Mouse (Mus musculus): ENCODE results near the gene Has1.
"Not testable (repeated sequence)": the region's sequence is repeated elsewhere in the genome, so short reads cannot be mapped to it uniquely, and the experiment has no call there.

Has1 gene

DNA sequence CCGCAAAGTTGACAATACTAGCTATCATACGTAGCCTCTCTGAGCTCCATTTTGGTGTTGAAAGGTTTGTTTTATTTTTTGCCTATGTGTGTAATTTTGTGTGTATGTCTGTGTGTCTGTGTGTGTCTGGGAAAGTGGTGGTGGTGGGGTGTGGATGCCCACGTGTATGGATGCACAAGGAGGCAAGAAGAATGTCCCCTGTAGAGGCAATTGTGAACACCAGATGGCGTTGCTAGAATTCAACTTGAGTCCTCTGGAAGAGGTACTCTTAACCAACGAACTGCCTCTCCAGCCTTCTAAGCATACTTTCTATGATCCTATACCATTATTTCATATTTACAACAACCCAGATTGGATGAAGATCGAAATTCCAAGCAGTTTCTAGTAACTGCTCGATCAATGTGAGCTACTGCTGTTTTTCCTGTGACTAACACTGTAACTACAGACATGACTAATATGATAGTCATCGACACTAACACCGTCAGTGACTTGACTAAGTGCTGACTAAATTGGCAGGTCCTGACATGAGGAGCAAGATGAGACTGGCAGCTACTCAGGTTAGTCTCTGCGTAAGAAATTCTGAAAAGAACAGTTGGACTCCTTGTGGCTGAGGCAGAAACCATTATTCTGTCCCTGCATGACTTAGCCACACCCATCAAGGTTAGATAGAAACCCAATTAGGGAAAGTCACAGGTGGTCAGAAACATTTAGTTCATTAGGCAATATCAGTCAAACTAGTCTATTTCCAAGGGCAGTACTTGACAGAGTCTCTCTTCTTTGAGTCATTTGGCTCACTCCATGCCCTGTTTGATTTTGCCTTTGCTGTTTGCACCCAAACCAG lies 9.6 kb downstream of the Has1 start:
- DNase-seq (ENCODE audit: extremely low read depth, low read depth, low spot score), result no peak

DNA sequence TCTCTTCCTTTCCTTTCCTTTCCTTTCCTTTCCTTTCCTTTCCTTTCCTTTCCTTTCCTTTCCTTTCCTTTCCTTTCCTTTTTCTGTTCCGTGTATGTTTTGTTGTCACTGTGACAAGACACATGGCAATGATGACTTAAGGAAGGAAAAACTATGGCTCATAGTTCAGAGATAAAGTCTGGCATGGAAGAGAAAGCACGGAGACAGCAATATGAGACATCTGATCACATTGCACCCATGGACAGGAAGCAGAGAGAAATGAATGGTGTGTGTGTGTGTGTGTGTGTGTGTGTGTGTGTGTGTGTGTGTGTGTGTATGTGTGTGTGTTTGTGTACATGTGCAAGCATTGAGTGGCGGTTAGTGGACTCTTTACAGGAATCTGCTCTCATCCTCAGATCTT lies 10.4 kb downstream of the Has1 start:
- DNase-seq (ENCODE audit: extremely low read depth, low read depth, low spot score), result not testable (repeated sequence)

GRCm38 (mm10) chr17:17843534-17844261 lies 11.3 kb downstream of the Has1 start:
- no peak for DNase-seq (ENCODE audit: extremely low read depth, low read depth, low spot score)

- no peak for DNase-seq (ENCODE audit: extremely low read depth, low read depth, low spot score)
Measured at GRCm38 (mm10) chr17:17840796-17841195, 14.2 kb downstream of the Has1 start.

- no peak for DNase-seq (ENCODE audit: extremely low read depth, low read depth, low spot score)
Measured at GRCm38 (mm10) chr17:17839276-17839675, 15.7 kb downstream of the Has1 start.

GRCm38 (mm10) chr17:17837919-17838701 lies 16.9 kb downstream of the Has1 start:
- peak; percentile 40 for DNase-seq (ENCODE audit: extremely low read depth, low read depth, low spot score)

DNA sequence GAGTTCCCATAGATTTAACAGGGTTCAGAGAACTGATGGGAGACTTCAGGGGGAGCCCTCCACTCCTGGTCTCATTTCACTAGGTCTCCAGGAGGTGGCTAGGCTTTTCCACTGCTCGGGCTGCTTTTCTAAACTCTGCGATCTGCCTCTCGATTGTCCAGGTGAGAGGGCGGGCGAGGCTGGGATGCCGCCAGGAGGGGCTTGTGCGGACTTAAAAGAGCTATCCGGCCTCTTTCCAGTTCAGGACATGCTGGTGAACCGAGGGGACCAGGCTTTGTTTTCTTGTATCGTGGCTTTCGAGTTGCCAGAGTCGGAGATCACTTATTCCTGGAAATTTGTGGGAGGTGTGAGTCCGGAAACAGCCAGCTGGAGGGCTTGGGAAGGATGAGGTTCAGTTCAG lies 17.6 kb downstream of the Has1 start:
- no peak for DNase-seq (ENCODE audit: extremely low read depth, low read depth, low spot score)

GRCm38 (mm10) chr17:17836101-17836500 lies 18.9 kb downstream of the Has1 start:
- no peak for DNase-seq (ENCODE audit: extremely low read depth, low read depth, low spot score)

- no peak for DNase-seq (ENCODE audit: extremely low read depth, low read depth, low spot score)
Measured at GRCm38 (mm10) chr17:17834896-17835295, 20.1 kb downstream of the Has1 start.

DNA sequence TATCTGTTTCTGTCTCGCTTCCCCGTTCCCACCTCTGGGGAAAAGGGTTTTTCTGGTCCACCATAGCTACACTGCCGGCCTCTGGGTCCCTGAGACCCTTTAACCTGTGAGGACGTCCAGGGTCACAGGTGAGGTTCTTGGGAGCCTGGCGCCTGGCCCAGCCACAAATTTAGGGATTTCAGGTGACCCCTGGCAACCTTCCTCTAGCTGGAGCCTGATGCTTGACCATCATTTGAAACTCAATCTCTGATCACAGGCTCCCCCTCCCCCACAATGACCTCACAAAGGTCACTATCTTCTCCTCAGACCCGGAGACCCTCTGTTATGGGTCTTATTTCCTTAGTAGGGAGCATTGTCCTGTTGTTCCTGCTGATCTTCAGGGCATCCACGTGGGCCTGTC lies 24.3 kb downstream of the Has1 start:
- no peak for DNase-seq (ENCODE audit: extremely low read depth, low read depth, low spot score)

GRCm38 (mm10) chr17:17829816-17830535 lies 25.0 kb downstream of the Has1 start:
- DNase-seq (ENCODE audit: extremely low read depth, low read depth, low spot score), result no peak

- no peak for DNase-seq (ENCODE audit: extremely low read depth, low read depth, low spot score)
Measured at GRCm38 (mm10) chr17:17829052-17829785, 25.8 kb downstream of the Has1 start.

DNA sequence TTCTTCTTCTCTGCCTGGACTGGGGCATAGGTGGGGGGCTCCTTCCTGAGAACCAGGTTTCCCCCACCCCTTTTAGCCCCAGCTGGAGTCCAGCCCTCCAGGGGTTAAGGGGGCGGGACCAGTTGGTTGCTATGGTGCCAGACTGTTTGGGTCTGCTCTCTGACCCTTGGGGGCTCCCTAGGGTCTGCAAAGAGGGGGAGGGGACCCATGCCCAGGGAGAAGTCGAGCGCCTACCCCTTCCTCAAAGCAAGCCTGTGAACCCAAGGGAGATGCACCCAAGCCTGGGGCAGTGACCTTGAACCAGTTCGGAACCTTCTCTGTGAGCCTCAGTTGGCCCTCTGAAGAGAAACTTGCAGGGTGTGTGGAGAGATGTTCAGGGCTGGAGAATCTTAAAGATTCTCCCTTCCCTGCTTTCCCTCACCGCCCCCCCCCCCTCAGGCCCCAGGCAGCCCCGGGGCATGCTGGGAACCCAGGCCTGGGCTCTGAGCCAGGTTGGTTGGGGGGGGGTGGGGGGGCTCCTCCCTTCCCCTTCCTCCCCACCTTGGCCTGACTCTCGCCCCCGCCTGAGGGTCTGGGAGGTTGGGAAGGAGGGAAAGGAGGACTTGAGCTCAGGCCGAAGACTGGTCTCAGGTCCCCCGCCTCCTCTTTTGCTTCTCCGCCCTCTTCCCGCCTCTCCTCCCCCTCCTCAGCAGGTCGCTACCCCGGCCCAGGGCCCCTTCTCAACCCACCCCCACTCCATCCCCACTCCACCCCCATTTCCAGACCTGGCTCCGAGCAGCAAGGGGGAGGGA lies 26.6 kb downstream of the Has1 start:
- no peak for DNase-seq (ENCODE audit: extremely low read depth, low read depth, low spot score)

DNA sequence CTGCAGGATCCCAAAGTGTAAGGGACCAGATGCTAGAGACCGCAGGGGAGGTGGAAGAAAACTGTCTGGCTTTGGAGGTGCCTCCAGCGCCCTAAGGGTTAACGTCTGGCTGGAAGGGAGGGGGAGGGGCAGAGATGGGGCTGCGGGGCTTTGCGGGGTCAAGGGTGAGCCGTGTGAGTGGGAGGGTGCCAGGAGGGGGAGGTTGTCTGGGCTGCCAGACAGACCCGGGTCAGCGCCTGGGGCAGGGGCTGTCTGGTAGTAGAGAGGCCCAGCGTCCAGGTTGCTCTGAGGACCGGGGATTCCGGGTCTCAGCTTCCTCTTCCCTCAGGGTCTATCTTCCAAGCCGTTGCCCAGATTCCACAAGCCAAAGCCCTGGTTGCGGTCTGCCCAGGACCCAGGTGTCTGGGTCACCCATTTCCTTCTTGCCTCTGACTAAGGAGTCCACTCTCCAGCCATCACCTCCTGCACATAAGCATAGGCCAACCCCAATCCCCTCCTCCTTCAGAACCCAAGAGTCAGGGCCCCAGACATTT lies 27.3 kb downstream of the Has1 start:
- no peak for DNase-seq (ENCODE audit: extremely low read depth, low read depth, low spot score)

DNA sequence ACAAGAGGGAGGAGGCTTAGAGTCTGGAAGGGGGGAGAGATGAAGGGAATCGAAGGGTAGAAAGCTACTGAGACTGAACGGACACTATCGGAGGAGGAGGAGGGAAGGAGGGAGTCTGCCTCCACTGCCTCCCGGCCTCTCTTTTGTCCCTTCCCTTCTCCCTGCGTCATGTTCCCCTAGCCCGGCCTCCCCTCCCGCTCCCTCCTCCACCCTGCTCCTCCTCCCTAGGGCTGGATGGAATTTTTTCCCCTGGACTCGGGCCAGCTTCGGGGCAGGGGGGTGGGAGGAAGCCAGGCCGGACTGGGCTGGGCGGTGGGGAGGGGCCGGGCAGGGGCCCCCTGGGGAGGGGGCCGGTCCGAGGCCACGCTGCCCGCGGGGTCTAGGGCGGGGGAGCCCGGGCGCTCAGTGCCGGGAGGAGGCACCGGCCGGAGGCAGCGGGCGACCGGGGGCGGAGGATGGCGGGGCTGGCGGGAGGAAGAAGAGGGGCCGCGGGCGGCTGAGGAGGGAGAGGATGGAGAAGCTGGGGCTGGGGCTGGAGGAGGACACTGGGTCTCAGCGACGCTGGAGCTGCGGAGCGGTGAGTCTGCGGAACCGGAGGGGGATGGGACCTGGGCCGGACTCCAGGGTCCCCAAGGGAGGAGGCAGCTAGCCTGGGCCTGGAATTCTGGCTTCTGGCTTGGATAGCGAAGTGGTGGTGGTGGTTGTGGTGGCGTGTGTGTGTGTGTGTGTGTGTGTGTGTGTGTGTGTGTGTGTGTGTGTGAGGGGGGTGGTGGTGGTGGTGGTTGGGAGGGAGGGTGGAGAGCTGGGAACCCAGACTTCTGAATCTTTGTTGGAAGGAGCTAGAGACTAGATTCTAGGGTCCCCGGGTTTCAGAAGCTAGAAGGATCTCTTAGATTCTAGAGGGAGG lies 28.0 kb downstream of the Has1 start, which contains the start of gene Spaca6:
Spaca6 (plus strand) TSS at position 408 of the 907 bp plus-strand sequence.
- DNase-seq (ENCODE audit: extremely low read depth, low read depth, low spot score), result no peak

GRCm38 (mm10) chr17:17825921-17826591 lies 28.9 kb downstream of the Has1 start:
- DNase-seq (ENCODE audit: extremely low read depth, low read depth, low spot score), result no peak

- DNase-seq (ENCODE audit: extremely low read depth, low read depth, low spot score), result no peak
Measured at GRCm38 (mm10) chr17:17823612-17824336, 31.2 kb downstream of the Has1 start.

Measured in fat pad, adult 2 months (tissue).